Mouse (Mus musculus) leukemia stem cell, adult 10-12 weeks (primary cell): ENCODE data around the gene Kcnn1. TPM values are rescaled to one million over a fixed set of nuclear protein-coding genes. Genes with fewer than 3 reads are reported as not detected.

Experiments
- polyA plus RNA-seq: library from polyadenylated mRNA; stranded (reverse); fragments of >175 nt; gene quantifications from 2 replicates; pipeline ENCODE4 v1.2.3, GENCODE M21; 2012; ENCODE audit warnings: low replicate concordance

The Kcnn1 gene
- polyA plus RNA-seq = 1.7 and 1.9 TPM in 2 replicates

DNA sequence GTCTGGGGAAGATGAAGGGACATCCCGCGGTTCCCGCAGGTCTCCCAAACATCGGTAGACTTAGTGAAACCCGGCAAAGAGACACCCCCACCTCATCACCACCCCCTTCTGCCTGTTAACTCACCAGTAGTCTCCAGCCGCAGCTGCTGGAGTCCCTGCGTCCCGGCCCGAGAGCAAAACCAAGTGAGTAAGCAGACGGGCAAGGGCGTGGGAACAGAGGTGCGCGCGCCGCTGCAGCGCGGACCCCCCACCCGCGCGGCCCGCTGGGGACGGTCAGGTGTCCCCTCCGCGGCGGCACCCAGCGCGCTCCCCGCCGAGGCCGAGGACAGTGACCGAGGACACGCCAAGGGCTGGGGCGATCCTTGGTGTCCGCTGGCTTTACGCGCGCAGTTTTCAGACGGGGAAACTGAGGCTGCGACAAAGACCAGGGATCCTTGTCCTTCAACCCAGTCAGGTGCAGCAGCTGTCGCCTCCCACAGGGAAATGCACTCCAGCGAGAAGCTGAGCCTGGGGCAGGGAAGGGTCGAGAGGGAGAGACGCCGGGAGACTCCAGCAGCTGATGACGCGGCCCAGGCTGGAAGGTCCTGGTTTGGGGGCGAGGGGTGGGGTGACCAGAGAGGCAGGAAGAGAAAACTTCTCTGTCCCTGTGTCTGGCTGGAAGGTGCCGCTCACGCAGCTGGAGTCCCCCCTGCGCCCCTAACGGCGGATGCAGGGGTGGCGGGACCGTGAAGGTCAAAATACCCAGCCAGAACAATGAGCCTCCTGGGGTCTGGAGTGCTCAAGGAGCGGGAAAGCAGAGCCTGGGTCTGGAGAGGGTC is at the start of gene Kcnn1:
Kcnn1 (minus strand) TSS at position 435 of the 818 bp plus-strand sequence.

DNA sequence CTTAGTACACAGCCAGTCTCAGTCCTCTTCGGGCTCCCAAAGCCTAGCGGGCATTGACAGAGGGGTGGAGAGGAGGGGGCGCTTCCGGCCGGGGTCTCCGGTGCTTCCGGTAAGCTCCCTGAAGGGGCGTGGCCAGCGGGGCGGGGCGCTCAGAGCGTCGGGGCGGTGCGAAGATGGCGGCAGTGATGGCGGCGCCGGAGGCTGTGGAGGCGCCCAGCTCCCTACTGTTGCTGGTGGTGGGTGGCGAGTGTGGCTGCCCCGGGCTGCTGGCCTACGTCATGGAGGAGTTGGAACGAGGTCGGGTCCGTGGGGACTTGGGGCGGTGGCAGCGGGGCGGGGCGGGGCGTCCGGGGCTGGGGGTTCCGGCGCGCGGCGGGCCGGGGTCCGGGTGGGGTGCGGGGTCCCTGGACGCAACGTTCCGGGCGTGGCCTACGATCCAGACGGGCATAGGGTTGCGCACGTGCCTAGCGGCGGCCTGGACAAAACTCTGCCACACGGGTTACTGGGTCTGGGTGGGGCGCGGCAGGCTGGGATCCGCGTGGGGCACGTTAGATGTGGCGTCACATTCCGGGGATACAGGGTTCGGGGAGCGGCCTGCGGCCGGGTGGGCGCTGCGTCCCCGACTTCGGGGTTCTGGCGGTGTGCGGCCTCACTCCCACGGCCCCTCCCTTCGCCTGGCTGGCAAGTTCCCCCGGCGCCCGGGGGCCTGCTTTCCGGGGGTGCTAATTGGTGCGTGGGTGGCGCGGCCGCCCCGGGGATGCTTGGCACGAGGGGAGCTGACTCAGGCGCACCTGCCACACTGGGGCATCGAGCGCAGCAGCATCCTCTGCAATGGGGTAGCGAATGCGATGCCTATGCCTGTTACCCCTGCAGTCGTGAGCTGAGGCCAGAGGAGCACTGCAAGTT is 43.0 kb upstream of the Kcnn1 start, which contains the start of gene Map1s:
Map1s (plus strand) TSS at position 102 of the 906 bp plus-strand sequence.

DNA sequence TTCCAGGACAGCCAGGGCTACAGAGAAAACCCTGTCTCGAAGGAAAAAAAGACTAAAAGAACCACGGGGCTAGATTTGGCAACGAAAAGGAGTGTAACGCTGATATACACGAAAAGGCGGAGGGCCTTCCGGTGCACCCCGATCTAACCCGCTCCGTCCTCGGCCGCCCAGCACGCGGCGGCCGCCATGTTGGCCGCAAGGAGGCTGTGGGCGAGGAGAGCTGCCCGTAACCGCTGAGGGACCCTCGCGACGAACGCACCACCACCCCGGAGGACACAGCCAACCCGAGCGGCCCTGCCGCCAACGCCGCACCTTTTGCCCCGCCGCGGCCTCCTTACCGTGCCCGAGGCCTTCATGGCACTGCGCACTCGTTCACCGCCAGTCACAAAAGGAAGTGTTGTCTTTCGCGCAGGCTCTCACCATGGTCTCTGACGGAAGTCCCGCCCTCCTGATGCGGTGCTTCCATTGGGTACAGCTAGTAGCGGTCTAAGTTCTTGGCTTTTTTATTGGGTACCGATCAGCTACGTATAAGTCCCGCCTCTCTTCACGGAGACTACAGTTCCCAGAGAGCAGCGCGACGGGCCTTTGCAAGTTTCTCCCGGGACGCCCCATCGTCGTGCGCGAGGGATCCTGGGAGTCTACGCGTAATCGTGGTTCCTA is 34.1 kb upstream of the Kcnn1 start, which contains the start of gene Rpl18a:
Rpl18a (minus strand) TSS at position 392 of the 660 bp plus-strand sequence.

DNA sequence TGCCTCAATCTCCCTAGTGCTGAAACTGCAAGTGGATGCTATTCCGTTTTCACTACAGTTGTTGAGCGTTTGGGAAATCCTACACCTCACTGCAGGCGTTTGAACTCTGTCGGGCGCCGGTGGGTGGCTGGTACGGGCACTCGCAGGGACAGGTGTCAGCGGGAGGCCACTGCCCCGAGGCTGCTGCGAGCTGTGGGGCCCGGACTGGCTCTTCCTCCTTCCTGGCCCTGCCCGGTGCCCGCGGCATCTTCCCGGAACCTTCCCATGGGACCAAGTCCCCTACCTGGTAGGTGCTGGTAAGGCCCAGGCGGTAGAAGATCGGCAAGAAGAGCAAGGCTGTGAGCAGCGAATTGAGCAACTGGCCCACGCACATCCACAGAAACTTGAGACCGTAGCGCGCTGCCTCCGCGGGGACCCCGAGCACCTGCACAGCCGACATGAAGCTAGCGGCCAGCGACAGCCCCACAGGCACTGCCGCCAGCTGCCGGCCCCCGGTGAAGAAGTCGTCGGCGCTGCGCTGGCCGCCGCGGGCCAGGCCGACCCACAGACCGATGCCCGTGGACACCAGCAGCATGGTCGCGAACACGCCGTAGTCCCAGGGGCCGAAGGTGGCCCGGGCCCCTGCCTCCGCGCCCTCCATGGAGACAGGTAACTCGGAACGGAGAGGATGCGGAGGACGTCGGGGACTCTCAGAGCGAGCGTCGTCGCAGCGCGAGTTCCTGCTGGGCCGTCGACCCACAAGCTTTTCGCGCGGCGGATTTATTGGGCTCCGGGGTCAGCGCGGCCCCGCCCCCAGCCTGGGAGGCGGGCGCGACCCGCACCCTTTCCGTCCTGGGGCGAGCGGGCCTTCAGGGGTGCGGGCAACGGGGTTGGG is 29.2 kb upstream of the Kcnn1 start, which contains the start of gene Slc5a5:
Slc5a5 (minus strand) TSS at position 736 of the 874 bp plus-strand sequence.

DNA sequence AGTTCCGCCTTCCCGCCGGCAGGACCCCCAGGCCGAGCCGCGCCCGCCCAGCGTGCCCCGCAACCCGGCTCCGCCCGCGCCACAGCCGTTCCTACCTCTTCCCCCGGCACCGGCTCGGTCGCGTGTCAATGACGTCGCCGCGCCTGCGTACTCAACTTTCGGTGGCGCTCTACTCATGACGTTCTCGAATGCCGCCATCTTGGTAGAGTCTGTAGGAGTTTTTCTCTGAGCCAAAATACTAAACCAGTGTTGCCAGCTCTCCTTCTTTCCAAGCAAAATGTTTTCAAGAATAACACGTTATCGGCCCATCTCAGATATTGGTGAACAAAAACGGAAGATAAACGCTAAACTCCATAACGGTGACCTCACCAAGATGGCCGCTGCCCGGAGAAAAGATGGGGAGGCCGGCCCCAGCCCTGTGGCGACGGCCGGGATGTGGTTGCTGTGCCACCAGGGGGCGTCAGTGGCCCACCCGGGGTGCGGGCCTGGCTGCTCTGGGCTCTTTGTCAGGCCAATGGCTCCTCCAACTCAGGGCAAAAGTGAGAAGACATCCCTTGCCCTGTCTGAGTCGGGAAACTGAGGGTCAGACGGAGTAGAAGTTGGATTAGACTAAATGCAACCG is 10.4 kb upstream of the Kcnn1 start, which contains the start of gene Ccdc124:
Ccdc124 (minus strand) TSS at position 572 of the 622 bp plus-strand sequence.

DNA sequence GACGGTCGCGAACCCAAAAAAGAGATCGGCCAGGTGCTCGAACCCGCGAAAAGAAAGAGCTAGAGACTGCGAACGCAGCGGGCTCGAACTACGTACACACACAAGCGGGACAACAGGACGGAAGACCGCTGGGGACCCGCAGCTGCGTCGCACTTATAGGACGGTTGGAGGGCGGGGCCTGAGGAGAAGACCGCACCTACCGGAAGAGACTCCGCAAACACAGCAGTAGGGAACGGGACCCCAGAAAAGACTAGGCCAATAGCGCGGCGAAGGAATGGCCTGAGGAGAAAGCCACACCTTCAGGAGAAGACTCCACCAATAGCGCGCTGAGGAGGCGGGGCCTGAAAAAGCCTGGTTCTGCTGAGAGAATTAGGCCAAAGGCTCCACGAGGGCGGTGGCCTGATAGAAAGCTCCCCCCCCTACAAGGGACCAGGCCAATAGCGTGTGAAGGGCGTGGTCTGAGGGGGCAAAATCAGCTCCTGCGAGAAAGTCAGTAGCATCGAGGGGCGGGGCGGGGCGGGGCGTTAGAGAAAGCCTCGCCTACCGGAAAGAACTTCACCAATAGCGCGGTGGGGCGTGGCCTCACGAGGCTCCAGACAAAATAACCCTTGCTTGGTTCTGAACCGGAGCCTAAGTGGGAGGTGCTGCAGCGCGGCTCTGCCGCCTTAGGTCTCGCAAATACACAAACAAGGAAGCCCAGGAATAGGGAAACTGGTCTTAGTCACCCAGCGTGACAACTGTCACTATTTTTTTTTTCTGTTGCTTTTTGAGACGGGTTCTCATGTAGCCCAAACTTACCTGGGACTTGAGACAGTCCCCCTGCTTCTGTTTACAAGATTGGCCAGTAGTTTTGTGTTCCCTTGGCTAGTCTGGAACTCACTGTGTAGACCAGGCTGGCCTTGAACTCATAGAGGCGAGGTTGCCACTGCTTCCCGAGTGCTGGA is 23.4 kb downstream of the Kcnn1 start, which contains the start of gene Arrdc2:
Arrdc2 (minus strand) TSS at position 313 of the 944 bp plus-strand sequence.

DNA sequence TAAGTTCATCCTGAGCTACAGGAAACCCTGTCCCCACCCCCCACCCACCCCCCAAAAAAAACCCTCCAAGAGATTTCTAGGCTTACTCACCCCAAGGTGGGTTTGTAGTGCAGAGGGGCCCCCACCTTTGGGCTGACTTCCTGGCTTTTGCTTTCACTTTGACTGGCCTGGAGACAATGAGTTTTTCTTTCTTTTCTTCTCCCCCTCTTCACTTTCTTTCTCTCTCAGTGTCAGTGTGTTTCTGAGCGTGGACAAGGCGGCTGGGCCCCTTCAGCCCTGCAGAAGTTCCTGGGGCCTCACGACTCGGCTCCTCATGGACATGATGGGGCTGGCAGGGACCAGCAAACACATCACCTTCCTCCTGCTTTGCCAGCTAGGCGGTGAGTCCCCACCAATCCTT is 54.8 kb downstream of the Kcnn1 start, which contains the start of gene Il12rb1:
Il12rb1 (plus strand) TSS at position 211 of the 400 bp plus-strand sequence.

DNA sequence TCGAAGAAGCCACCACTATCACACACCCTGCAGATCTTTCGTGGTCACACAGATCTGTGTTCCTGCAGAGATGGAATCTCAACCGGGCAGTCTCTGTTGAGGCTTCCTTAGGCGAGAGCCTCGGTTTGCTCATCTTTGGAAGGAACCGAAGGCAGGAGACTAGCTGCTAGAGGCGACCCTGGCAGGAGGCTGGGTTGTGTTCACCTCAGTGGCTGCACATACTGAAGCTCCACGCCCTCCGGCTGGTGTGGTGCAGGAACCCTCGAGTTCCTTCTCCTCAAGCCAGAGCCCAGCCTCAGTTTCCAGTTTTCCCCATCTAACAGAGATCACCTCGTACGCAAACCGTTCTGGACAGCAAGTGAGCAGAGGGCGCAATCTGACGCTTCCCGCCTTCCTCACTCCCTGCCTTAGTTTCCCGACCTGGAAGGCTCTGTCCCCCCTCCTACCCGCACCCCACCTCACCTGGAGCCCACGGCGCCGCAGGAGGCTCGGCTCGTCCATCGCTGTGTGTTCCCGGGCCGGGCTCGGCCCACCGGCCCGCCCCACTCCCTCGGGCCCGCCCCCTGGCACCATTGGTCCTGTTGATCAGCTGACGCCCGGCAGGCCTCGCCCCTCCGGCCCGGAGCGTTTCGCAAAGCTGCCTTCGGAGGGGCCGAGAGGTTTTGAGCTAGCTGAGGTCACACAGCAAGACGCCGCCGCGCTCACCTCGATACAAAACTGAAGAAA is 58.4 kb downstream of the Kcnn1 start, which contains the start of gene Mast3:
Mast3 (minus strand) TSS at position 574 of the 726 bp plus-strand sequence.

Other genes with a start within 250 kb of the Kcnn1 start
- 12.7 and 15.0 TPM in 2 replicates for gene Lrrc25, start 247.1 kb downstream of the Kcnn1 start, polyA plus RNA-seq
- gene Gdf15, start 230.8 kb downstream of the Kcnn1 start, polyA plus RNA-seq = 8.6 and 17.1 TPM in 2 replicates
- gene Pgpep1, start 202.9 kb downstream of the Kcnn1 start, polyA plus RNA-seq = 3.0 and 4.7 TPM in 2 replicates
- gene Lsm4, start 190.0 kb downstream of the Kcnn1 start, polyA plus RNA-seq = 259 and 742 TPM in 2 replicates
- gene Jund, start 164.3 kb downstream of the Kcnn1 start, polyA plus RNA-seq = 585 and 1,357 TPM in 2 replicates
- not detected in 2 replicates for gene Iqcn, start 159.8 kb downstream of the Kcnn1 start, polyA plus RNA-seq
- gene Gm3336, start 144.7 kb downstream of the Kcnn1 start, polyA plus RNA-seq = not detected in 2 replicates
- 0.76 and 0.99 TPM in 2 replicates for gene Pde4c, start 139.5 kb downstream of the Kcnn1 start, polyA plus RNA-seq
- gene Rab3a, start 108.6 kb downstream of the Kcnn1 start, polyA plus RNA-seq = 20.7 and 31.8 TPM in 2 replicates
- 124 and 154 TPM in 2 replicates for gene Mpv17l2, start 102.3 kb downstream of the Kcnn1 start, polyA plus RNA-seq
- gene Pik3r2, start 86.5 kb downstream of the Kcnn1 start, polyA plus RNA-seq = 120 and 128 TPM in 2 replicates
- 318 and 530 TPM in 2 replicates for gene Mast3, start 58.2 kb downstream of the Kcnn1 start, polyA plus RNA-seq
- 1.1 and 2.2 TPM in 2 replicates for gene Il12rb1, start 54.8 kb downstream of the Kcnn1 start, polyA plus RNA-seq
- gene Arrdc2, start 23.5 kb downstream of the Kcnn1 start, polyA plus RNA-seq = 99.3 and 171 TPM in 2 replicates
- 106 and 109 TPM in 2 replicates for gene Ccdc124, start 10.7 kb upstream of the Kcnn1 start, polyA plus RNA-seq
- 0.40 and 0.42 TPM in 2 replicates for gene Slc5a5, start 29.5 kb upstream of the Kcnn1 start, polyA plus RNA-seq
- 810 and 4,309 TPM in 2 replicates for gene Rpl18a, start 34.2 kb upstream of the Kcnn1 start, polyA plus RNA-seq
- 110 and 117 TPM in 2 replicates for gene Map1s, start 42.7 kb upstream of the Kcnn1 start, polyA plus RNA-seq